Mouse (Mus musculus) c-Kit-positive CD71-positive TER-119-negative erythroid progenitor cells, embryonic 14.5 days (primary cell): ENCODE data around the gene Scoc.

Source experiments
- DNase-seq: peaks from one replicate; pipeline ENCODE4 v3.0.0-alpha.2; 2013; ENCODE audit warnings: low read depth

Scoc gene

DNA sequence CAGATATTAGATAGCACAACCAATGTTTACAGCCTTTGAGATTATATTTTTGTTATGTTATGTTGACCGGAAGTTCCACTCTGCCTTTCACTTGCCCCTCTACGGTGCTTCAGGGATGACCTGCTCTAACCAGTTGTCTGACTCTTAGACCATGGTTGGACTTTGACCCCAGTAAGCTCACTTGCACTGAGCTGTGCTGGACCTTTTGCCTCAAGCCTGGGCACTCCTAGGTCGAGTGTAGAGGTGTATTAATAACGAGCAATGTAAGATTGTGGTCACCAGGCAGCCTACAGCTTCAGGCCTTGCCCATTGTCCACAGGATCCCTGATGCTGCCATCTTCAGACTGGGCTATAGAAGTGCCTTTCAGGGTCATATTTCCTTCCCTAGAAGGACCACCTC, 60.5 kb downstream of the Scoc start:
- DNase-seq = no peak

DNA sequence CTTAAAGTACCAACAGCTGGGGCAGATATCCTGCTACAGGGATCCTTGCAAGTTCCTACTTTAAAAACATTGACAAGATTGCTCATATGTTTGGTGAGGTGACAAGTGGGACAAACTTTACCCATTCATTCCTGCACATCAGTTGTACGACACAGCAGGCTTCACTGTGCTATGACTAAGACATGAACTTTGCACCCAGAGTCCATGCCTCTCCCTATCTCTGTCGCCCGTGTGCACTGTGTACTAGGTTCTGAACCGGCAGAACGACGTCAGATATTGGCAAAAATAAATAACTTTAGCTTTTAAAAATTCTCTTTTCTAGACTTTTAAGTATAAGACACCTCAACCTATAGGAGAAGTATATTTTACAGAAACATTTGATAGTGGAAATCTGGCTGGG, 61.5 kb downstream of the Scoc start:
- DNase-seq = no peak

DNA sequence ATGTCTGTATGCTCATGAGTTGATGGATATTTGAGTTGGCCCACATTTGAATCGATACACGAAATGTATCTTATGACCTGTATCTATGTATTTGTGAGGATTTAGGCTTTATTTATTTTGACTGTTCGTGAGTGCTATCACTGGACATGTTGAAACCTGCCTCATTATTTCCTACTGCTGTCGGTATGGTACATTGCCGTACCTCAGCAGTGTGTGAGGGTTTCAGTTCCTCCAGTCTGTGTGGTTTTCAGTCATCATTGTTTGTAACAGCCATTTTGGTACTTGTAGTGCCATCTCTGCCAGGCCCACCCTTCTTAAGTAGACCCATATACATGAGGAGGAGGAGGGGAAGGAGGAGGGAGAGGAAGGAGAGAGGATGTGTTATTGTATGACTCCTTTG, 63.9 kb downstream of the Scoc start:
- no peak for DNase-seq

DNA sequence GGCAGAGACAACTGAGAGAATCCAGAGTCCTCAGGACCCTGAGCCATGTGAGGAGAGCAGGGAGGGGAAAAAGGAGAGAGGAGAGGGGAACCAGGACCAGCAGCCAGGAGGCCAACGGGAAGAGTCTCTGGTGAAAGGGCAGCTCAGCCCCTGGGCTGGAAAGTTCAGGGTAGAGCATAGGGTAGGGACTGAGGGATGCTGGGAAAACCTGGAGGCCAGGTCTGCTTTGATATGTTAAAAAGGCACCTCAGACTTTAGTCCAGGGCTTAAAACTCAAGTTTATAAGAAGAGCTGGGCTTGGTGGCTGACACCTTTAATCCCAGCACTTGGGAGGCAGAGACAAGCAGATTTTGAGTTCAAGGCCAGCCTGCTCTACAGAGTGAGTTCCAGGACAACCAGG, 65.7 kb downstream of the Scoc start:
- no peak for DNase-seq

DNA sequence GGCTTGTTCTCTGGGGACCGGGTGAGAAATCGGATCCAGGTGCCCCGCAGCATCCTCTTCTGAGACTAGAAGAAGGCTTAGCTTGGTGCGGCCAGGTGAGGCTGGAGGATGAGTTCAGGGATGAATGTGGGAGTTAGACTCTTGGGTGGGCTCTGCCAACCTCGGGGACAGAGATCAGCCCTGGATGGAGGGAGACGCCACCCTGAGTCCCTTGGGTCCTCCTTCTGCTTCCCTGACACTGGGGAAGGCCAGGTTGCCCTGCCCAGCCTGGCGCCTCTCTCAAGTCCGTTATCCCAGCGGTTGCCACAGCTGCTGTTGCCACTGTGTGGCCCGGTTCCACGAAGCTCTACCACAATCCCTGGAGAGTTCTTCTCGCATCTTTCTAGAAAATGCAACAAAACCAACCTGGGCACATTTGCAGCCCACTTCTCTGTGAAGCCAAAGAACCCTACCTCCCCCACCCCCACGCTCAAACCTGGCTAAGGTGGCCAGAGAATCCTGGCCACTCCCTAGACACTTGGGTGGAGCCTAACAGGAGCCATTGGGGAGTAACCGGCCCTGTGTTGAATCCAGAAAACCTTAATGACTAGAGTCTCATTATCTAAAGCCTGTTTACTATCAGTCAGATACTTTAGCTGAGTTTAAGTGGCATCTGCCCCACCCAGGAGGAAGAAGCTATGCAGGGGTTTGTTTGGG, 68.0 kb downstream of the Scoc start:
- no peak for DNase-seq

DNA sequence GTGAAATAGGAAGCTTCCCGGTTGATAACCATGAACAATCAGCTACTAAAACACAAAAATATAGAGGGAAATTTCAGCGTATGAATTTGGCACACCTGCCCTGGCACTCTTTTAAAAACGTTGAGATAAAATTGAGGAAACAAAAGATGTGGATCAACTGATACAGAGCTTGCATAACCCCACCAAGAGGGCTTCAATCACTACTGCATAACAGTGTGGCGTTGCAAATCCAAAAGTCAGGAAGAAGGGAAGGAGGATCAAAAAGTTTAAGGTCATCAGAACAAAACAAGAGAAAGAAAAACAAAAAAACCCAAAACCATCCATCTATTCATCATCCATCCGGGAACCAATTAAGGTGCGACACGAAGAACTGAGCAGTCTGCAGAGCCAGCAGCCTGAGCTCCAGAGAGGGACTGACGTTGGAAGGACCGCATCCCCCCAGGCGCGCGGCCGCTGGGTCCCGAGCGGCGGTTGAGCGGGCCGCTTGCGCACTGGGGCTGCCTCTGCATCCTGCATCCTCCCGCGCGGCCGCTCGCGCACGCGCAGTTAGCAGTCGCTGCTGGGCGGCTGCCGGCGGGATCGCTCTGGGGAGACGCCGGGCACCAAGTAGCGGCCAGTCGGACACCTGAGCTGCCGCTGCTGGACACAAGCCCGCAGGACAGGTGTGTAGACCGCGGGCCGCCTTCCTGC, 68.7 kb downstream of the Scoc start, which contains the start of gene Clgn:
Gene Clgn (plus strand): TSS at position 552 of the 690 bp plus-strand sequence.
- DNase-seq = no peak

DNA sequence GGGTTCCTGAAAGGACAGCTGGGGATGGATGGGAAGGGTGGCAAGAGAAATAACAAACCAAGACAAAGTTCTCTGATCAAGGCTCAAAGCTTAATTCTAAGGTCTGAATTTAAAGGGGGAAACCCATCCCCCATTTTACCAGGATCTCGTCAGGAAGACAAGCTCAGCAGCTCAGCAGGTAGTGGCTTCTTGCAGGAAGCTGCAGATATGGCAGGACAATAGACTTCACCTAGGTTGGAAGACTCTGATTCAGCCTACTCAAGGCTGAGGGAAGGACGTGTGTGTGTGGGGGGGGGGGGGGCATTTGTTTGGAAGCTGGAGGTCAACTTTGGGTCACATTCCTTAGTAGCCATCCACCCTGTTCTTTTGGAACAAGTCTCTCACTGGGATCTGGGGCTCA, 75.3 kb downstream of the Scoc start:
- no peak for DNase-seq

DNA sequence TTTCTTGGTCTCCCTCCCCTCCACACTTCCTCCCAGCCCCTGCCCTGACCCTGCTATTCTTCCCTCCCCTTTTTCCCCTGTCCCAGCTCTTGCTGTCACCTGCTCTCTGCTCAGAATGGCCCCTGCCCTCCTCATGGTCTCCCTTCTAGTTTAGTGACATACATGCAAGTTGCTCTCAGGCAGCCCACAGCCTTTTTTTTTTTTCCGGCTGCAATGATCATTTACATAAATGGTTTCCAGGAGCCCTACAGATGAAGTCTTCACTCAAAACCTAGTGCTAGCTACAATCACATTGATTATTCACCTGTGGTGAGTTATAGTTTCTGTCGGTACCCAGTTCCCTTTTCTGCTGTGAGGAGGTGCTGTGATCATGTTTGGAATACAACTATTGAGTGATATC, 77.2 kb downstream of the Scoc start:
- no peak for DNase-seq

DNA sequence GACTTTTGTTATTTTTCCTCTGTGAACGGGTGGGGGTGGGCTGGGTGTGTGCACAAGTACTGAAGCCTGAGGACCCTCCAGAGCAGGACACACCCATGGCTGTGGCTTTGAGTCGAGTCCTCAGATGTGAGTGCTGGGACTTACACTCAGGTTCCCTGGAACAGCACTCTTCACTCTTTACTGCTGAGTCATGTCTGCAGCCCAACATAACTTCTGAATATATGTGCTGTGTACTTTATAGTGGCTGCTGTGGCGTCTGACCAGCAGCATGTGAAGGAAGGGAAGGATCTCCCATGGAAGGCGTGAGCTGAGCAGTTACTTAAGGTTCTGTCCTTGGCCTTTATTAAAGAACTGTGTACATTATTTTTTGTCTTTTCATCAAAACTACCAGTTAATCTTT, 78.0 kb downstream of the Scoc start:
- no peak for DNase-seq
